Comparison of ENCODE assay signal across 10 mouse cellular contexts in the genomic region with DNA sequence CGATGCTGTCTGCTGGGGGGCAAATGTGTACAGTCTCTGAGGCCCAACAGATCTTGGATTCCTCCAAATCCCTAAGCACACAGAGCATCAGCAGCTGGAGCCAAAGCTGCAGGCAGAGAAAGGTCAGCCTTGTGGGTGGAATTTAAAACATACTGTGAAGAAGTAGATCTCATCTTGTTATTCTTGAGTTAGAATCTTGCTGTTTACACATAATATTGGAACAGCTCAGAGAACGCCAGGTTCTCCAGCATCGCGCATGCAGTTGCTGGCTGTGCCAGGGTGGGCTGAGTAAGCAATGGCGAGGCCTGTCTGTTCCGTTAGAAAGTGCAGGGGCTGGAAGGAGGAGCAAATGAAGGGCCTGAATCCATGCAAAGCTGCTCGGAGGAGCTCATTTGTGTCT. TPM values are rescaled to one million over a fixed set of nuclear protein-coding genes. Genes with fewer than 3 reads are reported as not detected.
DNase-seq lines count a peak whose midpoint lies in the region; ATAC-seq lines count a peak whose summit lies in the region.
"Had no signal": no experiment of that assay in that cellular context is flagged by ENCODE, and none has a peak within 500 bp of the region (broad histone marks: within the 10 kb centered on the region; RNA-seq: fewer than 3 reads in every experiment).

No protein-coding gene starts in this region.

- no peak overlapping the region for H3K4me3 ChIP-seq in heart, embryonic 10.5 days
- no peak overlapping the region for H3K4me3 ChIP-seq in midbrain, embryonic 12.5 days
- H3K4me3 ChIP-seq in midbrain, embryonic 13.5 days (replicated peaks), result no peak overlapping the region
- H3K4me3 ChIP-seq in intestine, embryonic 16.5 days (ENCODE audit: low read length), result no peak overlapping the region
- no peak overlapping the region for H3K4me3 ChIP-seq in stomach, embryonic 16.5 days (replicated peaks; ENCODE audit: low read length)

- H3K27ac ChIP-seq in heart, embryonic 10.5 days, result no peak overlapping the region
- H3K27ac ChIP-seq in midbrain, embryonic 12.5 days (replicated peaks), result peak overlapping the region; percentile 25; the same call in 1 of the 2 replicates
- no peak overlapping the region for H3K27ac ChIP-seq in midbrain, embryonic 13.5 days
- peak overlapping the region; percentile 80 for H3K27ac ChIP-seq in intestine, embryonic 16.5 days (ENCODE audit: low read length)
- H3K27ac ChIP-seq in stomach, embryonic 16.5 days (ENCODE audit: low read length), result peak overlapping the region; percentile 85

- H3K27me3 ChIP-seq in heart, embryonic 10.5 days (ENCODE audit: insufficient read depth, poor library complexity, severe bottlenecking), result no peaks in the 10 kb centered on the region
- H3K27me3 ChIP-seq in midbrain, embryonic 12.5 days, result no peaks in the 10 kb centered on the region
- H3K27me3 ChIP-seq in midbrain, embryonic 13.5 days, result no peaks in the 10 kb centered on the region
- H3K27me3 ChIP-seq in intestine, embryonic 16.5 days (replicated peaks; ENCODE audit: control insufficient read depth, insufficient read depth, low read length), result no peaks in the 10 kb centered on the region
- no peaks in the 10 kb centered on the region for H3K27me3 ChIP-seq in stomach, embryonic 16.5 days (ENCODE audit: control insufficient read depth, insufficient read depth, low read length)

- H3K4me1 ChIP-seq in heart, embryonic 10.5 days, result peaks cover 5% of the 10 kb centered on the region; the same call in 1 of the 2 replicates
- H3K4me1 ChIP-seq in midbrain, embryonic 12.5 days, result no peaks in the 10 kb centered on the region
- no peaks in the 10 kb centered on the region for H3K4me1 ChIP-seq in midbrain, embryonic 13.5 days (replicated peaks)
- peaks cover 6% of the 10 kb centered on the region; the same call in 1 of the 2 replicates for H3K4me1 ChIP-seq in intestine, embryonic 16.5 days (ENCODE audit: control insufficient read depth, insufficient read depth, low read length)
- peaks cover 17% of the 10 kb centered on the region for H3K4me1 ChIP-seq in stomach, embryonic 16.5 days (ENCODE audit: control insufficient read depth, insufficient read depth, low read length)

- no peaks in the 10 kb centered on the region for H3K36me3 ChIP-seq in heart, embryonic 10.5 days
- no peaks in the 10 kb centered on the region for H3K36me3 ChIP-seq in midbrain, embryonic 12.5 days
- H3K36me3 ChIP-seq in midbrain, embryonic 13.5 days, result no peaks in the 10 kb centered on the region
- H3K36me3 ChIP-seq in intestine, embryonic 16.5 days (ENCODE audit: control insufficient read depth, insufficient read depth, low read length), result no peaks in the 10 kb centered on the region
- no peaks in the 10 kb centered on the region for H3K36me3 ChIP-seq in stomach, embryonic 16.5 days (ENCODE audit: control insufficient read depth, insufficient read depth, low read length)

- ATAC-seq in midbrain, embryonic 12.5 days (ENCODE audit: low FRiP score, low read depth), result no peak
- no peak for ATAC-seq in midbrain, embryonic 13.5 days
- ATAC-seq in intestine, embryonic 16.5 days, result no peak
- no peak for ATAC-seq in stomach, embryonic 16.5 days (ENCODE audit: insufficient read depth, low FRiP score)

- H3K4me2 ChIP-seq in midbrain, embryonic 12.5 days (replicated peaks), result no peak overlapping the region
- no peak overlapping the region for H3K4me2 ChIP-seq in midbrain, embryonic 13.5 days (replicated peaks)
- H3K4me2 ChIP-seq in intestine, embryonic 16.5 days (ENCODE audit: low read depth, low read length), result no peak overlapping the region
- H3K4me2 ChIP-seq in stomach, embryonic 16.5 days (ENCODE audit: low read depth, low read length), result no peak overlapping the region

- 82% methylated on average over 7 of the region's 7 CpGs for WGBS in heart, embryonic 10.5 days
- 76% methylated on average over 7 of the region's 7 CpGs for WGBS in midbrain, embryonic 12.5 days
- WGBS in midbrain, embryonic 13.5 days, result 84% methylated on average over 7 of the region's 7 CpGs
- WGBS in intestine, embryonic 16.5 days, result 45% methylated on average over 7 of the region's 7 CpGs
- WGBS in stomach, embryonic 16.5 days, result 46% methylated on average over 7 of the region's 7 CpGs

- H3K9ac ChIP-seq in midbrain, embryonic 12.5 days (replicated peaks), result no peak overlapping the region
- H3K9ac ChIP-seq in midbrain, embryonic 13.5 days (replicated peaks), result no peak overlapping the region
- H3K9ac ChIP-seq in intestine, embryonic 16.5 days (ENCODE audit: low read depth, low read length), result no peak overlapping the region
- peak overlapping the region; percentile 28; the same call in 1 of the 2 replicates for H3K9ac ChIP-seq in stomach, embryonic 16.5 days (ENCODE audit: low read length)

- peak; percentile 55 to 74 for DNase-seq in heart, adult 18-20 months
- no peak for DNase-seq in heart, embryonic 10.5 days (ENCODE audit: low spot score)
- no peak for DNase-seq in cerebellum, adult 9-10 months
- DNase-seq in adrenal gland, adult 18-20 months (ENCODE audit: low spot score in 2 of 2), result no peak
- DNase-seq: cerebellum, adult 18-20 months had no signal

- H3K9me3 ChIP-seq in heart, embryonic 10.5 days, result no peaks in the 10 kb centered on the region
- H3K9me3 ChIP-seq in midbrain, embryonic 12.5 days, result no peaks in the 10 kb centered on the region
- H3K9me3 ChIP-seq in midbrain, embryonic 13.5 days, result no peaks in the 10 kb centered on the region
- H3K9me3 ChIP-seq in intestine, embryonic 16.5 days (ENCODE audit: control insufficient read depth, low read length), result no peaks in the 10 kb centered on the region
- no peaks in the 10 kb centered on the region for H3K9me3 ChIP-seq in stomach, embryonic 16.5 days (replicated peaks; ENCODE audit: control insufficient read depth, low read length)

RNA-seq across cellular contexts. Expression of gene Sult5a1, which starts 11.7 kb away (rescaled TPM):
- total RNA-seq in heart, adult 18-20 months (2021), result 1 to 10 TPM in 1 of 2 experiments, under 1 TPM in 1; 0.82 to 1.3 TPM
- polyA plus RNA-seq in heart, embryonic 10.5 days (2016; fragmentation: Nextera tagmentation; extraction: Ambion mirVana), result 9.3 and 12.3 TPM in 2 replicates
- polyA plus RNA-seq in midbrain, embryonic 12.5 days (2016; fragmentation: Nextera tagmentation; extraction: Ambion mirVana), result 2.3 and 2.6 TPM in 2 replicates
- 0.77 and 1.0 TPM in 2 replicates for polyA plus RNA-seq in midbrain, embryonic 13.5 days (2015; fragmentation: Nextera tagmentation; extraction: Ambion mirVana)
- 9.3 and 9.6 TPM in 2 replicates for polyA plus RNA-seq in intestine, embryonic 16.5 days (2015; fragmentation: Nextera tagmentation; extraction: Ambion mirVana)
- 17.6 and 18.4 TPM in 2 replicates for polyA plus RNA-seq in stomach, embryonic 16.5 days (2015; fragmentation: Nextera tagmentation; extraction: Ambion mirVana)
- total RNA-seq in adrenal gland, adult 18-20 months (2021), result 10 to 100 TPM in 1 of 2 experiments, 1 to 10 TPM in 1; 9.2 to 12.2 TPM
- total RNA-seq: neutrophil, adult 5-6 weeks had no signal

RNA-seq across cellular contexts. Expression of gene Cpne7, which starts 29.2 kb away (rescaled TPM):
- total RNA-seq in heart, adult 18-20 months (2021), result 1 to 10 TPM in 1 of 2 experiments, under 1 TPM in 1; 0.62 to 1.1 TPM
- 0.76 and 1.5 TPM in 2 replicates for polyA plus RNA-seq in heart, embryonic 10.5 days (2016; fragmentation: Nextera tagmentation; extraction: Ambion mirVana)
- polyA plus RNA-seq in midbrain, embryonic 12.5 days (2016; fragmentation: Nextera tagmentation; extraction: Ambion mirVana), result 0.45 and 0.60 TPM in 2 replicates
- 1.6 and 1.9 TPM in 2 replicates for polyA plus RNA-seq in midbrain, embryonic 13.5 days (2015; fragmentation: Nextera tagmentation; extraction: Ambion mirVana)
- polyA plus RNA-seq in intestine, embryonic 16.5 days (2015; fragmentation: Nextera tagmentation; extraction: Ambion mirVana), result 0.78 and 0.93 TPM in 2 replicates
- polyA plus RNA-seq in stomach, embryonic 16.5 days (2015; fragmentation: Nextera tagmentation; extraction: Ambion mirVana), result 2.2 and 3.4 TPM in 2 replicates
- total RNA-seq in adrenal gland, adult 18-20 months (2021), result 1 to 10 TPM; 4.7 to 6.6 TPM

RNA-seq across cellular contexts. Expression of gene Dpep1, which starts 39.7 kb away (rescaled TPM):
- 10 to 100 TPM; 28.2 to 38.9 TPM for total RNA-seq in heart, adult 18-20 months (2021)
- 1.9 and 5.2 TPM in 2 replicates for polyA plus RNA-seq in heart, embryonic 10.5 days (2016; fragmentation: Nextera tagmentation; extraction: Ambion mirVana)
- polyA plus RNA-seq in midbrain, embryonic 12.5 days (2016; fragmentation: Nextera tagmentation; extraction: Ambion mirVana), result 0.56 TPM in 2 replicates
- not detected in 2 replicates for polyA plus RNA-seq in midbrain, embryonic 13.5 days (2015; fragmentation: Nextera tagmentation; extraction: Ambion mirVana)
- polyA plus RNA-seq in intestine, embryonic 16.5 days (2015; fragmentation: Nextera tagmentation; extraction: Ambion mirVana), result 7.5 and 12.6 TPM in 2 replicates
- polyA plus RNA-seq in stomach, embryonic 16.5 days (2015; fragmentation: Nextera tagmentation; extraction: Ambion mirVana), result 6.1 and 7.0 TPM in 2 replicates
- total RNA-seq in adrenal gland, adult 18-20 months (2021), result 10 to 100 TPM; 45.0 to 48.5 TPM
- total RNA-seq: neutrophil, adult 5-6 weeks had no signal

RNA-seq across cellular contexts. Expression of gene Rpl13, which starts 44.2 kb away (rescaled TPM):
- total RNA-seq in heart, adult 18-20 months (2021), result 100 to 1,000 TPM; 462 to 489 TPM
- 1,165 and 1,266 TPM in 2 replicates for polyA plus RNA-seq in heart, embryonic 10.5 days (2016; fragmentation: Nextera tagmentation; extraction: Ambion mirVana)
- polyA plus RNA-seq in midbrain, embryonic 12.5 days (2016; fragmentation: Nextera tagmentation; extraction: Ambion mirVana), result 1,023 and 1,075 TPM in 2 replicates
- polyA plus RNA-seq in midbrain, embryonic 13.5 days (2015; fragmentation: Nextera tagmentation; extraction: Ambion mirVana), result 776 and 798 TPM in 2 replicates
- polyA plus RNA-seq in intestine, embryonic 16.5 days (2015; fragmentation: Nextera tagmentation; extraction: Ambion mirVana), result 1,403 and 1,521 TPM in 2 replicates
- polyA plus RNA-seq in stomach, embryonic 16.5 days (2015; fragmentation: Nextera tagmentation; extraction: Ambion mirVana), result 1,046 and 1,463 TPM in 2 replicates
- total RNA-seq in adrenal gland, adult 18-20 months (2021), result 100 to 1,000 TPM; 629 to 647 TPM

Comparison
In these comparisons a context has a peak if more than half of its experiments do, and no peak if none do; other contexts are left out.
1. DNase-seq: peak in heart, adult 18-20 months (2 of 2); none in heart, embryonic 10.5 days (single experiment), cerebellum, adult 9-10 months (single experiment) and adrenal gland, adult 18-20 months (0 of 2).
2. H3K27ac ChIP-seq: peak in midbrain, embryonic 12.5 days (single experiment), intestine, embryonic 16.5 days (single experiment) and stomach, embryonic 16.5 days (single experiment); none in heart, embryonic 10.5 days (single experiment) and midbrain, embryonic 13.5 days (single experiment).